Mouse (Mus musculus) adrenal gland, postnatal 36 days (tissue): ENCODE results near the gene Dclk2. TPM values are rescaled to one million over a fixed set of nuclear protein-coding genes. Genes with fewer than 3 reads are reported as not detected.

Source experiments
- DNase-seq, 2 experiments: peaks; one replicate each; pipeline ENCODE4 v3.0.0; 2021; ENCODE audit warnings: mixed read lengths in 1 of 2
- total RNA-seq, 2 experiments: library from RNA; stranded (reverse); gene quantifications; 2 replicates each; pipeline ENCODE4 v1.2.3; 2021

Gene Dclk2
- total RNA-seq, 2 experiments from 2014 or later = 5.9 to 6.1 TPM

DNA sequence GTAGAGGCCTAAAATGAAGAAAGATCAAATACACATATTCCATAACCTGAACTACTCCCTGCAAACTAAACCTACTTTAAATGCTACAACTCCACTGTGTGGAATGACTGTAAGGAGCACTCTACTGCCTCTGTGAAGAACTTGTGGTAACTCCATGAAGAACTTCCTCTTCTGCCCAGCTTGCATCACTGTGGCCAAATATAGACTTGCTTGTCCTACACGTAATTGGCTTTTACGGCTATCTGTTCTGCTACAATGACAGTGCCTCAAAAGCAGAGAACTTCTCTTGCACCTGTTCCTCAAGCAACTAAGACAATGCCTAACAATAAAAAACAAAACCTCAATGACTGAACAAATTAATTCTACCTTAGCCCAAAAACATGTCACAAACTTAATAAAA is 26.2 kb downstream of the Dclk2 start:
- no peak for DNase-seq

DNA sequence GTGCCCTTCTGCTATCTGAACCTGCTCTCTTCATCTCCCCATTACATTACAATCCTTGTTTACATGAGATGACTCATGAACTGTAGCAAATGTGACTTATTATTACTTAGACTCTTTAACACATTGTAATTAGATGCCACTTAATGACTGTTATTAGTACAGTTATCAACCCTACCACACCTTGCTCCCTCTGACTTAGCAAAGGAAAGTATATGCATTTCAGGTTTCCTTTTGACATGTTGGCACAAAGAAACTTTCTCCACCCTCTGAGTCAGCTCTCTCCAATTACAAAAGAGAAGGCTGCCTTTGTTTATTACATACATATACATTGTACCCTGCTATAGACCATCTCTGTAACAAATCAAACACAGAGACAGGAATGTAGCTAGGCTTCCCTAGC is 33.1 kb downstream of the Dclk2 start:
- no peak for DNase-seq

DNA sequence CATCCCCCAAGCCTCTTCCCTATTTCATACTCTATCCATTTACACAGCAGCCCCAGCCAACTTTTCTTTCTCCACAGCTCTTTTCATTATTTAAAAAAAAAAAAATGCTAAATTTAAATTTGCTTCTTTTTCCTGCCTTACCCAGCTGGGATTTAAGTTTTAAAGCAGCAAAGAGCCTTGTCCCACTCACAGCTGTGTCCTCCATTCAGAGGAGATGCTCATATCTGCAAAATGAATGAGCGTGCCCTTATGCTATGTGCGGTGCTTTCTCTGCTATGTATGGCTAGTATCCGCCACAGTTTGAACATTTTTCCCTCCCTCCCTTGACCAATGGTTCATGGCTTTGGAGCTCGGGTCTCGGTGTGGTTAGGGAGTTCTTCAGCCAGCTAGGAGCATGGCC is 35.5 kb downstream of the Dclk2 start:
- DNase-seq = no peak

DNA sequence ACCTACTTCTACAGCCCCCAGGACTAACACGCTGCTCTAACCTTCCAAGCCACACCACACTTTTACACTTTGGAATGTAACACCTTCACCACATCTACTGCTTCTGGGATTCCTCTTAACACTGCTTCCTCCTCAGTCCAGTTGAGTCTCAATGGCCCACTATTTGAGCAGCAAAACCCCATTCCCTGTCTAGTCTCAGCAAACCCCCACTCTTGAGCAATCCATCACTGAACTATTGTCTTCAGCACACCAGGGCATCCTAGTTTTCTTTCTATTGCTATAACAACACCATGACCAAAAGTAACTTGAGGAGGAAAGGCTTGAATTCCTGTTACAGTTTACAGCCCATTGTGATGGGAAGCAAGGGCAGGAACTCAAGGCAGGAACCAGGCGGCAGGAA is 36.2 kb downstream of the Dclk2 start:
- DNase-seq = no peak

DNA sequence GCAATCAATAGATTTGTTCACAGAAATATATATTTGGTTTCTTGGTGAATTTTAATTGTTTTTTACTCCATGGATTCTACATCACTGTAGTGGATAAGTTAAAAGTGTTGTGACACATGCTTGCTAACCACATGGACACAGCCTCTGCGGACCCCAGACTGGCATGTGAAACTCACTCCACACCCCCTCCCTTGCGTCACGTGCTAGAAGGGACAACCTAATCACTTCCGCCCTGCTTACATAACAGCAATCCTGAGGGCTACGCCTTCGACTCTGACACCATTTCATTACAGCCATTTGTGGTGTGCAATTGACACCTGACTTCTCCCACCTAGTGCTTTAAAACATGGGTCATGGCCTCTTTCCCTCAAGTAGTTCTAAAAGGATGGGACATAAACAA is 36.7 kb downstream of the Dclk2 start:
- DNase-seq = no peak

DNA sequence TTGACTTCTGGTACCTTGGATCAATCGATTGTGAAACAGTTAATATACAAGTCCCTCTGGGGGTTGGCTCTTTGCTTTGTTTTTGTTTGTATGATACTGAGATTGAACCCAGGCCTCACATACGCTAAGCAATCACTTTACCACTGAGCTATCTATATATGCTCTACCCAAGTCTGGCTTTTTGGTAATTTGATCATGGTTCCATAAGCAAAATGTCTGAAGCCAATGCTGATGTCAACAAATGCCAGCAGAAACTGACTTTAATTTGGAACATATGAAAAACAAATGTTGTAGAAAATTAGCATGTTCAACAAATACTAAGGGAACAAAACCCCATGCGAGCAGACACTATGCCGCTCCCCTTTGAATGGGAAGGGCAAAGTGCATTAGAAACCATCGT is 44.7 kb downstream of the Dclk2 start:
- DNase-seq = no peak

DNA sequence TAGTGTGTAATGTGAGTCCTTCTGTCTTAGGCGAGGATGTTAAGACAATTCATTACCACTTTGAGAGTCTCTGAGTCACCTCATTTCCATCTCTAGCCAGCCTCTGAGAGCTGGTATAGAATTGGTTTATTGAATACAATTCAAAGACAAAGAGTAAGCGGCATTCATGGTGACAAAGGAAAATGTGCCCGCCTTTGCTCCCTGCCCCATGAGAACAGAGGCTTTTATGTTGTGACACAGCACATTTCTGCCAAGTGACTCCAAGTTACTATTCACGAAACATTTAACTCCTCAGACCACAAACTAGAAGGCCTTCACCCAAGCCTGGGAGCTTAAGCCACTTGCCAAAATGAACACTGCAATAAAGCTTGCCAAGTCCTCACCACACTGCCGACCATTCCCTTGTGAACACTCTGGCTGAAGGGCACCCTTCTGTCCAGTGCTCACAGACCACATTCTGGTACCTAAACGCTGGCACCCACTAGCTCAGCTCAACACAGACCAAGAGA is 47.5 kb downstream of the Dclk2 start:
- DNase-seq = peak; percentile 5 to 12

DNA sequence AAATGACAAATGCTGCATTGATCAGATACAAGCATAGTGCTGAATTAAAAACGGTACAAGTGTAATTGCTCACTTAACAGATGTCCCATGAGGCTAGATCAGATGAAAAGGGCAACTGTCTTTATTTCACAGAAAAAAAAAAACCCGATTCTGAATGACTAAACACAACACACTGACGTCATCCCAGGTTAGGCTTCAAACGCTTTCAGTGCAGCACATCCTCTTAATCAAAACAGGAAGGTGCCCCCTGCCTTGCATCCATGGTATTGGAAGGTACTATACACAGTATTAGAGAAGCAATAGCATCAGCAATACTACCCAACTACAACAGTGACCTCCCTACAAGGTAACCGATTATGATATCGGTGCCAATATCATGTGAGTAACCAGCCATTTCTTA is 49.7 kb downstream of the Dclk2 start:
- DNase-seq = no peak

DNA sequence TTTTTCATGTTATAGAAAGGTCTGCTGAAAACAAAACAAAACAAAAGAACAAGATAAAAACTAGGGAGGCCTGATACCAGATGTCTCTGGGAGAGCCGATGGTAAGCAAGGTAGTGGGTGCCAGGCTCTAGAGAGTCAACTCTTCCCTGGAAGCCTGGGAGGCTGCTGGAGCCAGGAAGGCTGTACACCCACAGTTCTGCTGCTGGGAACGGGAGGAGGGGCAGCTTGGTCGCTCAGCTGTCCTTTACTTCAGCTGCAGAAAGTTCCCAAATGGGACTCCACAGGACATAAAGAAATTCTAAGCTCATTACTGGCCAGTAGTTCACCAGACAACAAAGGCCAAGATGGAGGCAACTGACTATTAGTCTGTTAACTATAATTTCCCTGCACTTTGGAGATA is 50.2 kb downstream of the Dclk2 start:
- DNase-seq = no peak

DNA sequence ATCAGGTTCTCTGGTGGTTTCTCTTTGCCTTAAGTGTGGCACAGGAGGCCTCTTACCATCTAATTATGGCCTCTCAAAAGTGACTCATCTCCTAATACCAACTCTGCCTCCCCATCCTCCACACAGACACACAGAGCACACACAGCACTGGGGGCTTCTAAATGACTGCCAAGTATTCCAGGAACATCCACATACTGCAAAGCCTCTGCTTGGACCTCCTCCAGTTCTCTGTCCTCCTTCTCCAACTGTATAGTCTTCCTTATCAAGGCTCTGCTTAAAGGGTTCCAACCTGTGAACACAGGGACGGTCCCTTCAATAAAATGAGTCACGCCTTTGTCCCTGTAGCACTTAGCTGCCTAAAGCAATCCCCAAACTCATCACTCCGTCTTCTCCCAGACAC is 51.9 kb downstream of the Dclk2 start:
- no peak for DNase-seq

DNA sequence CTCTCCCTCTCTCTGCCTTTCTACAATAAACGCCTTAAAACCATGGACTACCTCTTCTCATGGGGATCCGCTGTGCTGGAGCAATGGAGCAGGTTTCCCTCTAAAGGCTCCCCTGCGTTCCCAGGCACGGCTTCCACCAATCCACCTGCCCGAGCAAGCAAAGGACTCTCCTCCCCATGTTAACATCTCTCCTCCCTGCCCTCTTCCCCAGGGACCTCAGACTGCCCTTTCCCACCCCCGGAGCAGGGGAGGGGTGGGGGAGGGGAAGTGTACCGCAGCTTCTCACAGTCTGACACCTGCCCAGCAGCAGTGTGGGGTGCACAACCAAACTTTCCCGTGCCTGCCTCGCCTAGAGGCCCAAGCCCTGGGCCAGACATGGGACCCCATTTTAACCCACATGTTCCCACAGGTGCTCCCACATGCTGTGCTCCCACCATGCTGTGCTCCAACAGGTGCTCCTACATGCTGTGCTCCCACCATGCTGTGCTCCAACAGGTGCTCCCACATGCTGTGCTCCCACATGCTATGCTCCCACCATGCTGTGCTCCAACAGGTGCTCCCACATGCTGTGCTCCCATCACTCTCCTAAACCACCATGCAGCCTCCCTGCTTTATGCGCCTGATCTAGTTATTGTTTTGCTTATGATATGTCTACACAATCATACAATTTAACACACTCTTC is 57.2 kb downstream of the Dclk2 start:
- DNase-seq = no peak

DNA sequence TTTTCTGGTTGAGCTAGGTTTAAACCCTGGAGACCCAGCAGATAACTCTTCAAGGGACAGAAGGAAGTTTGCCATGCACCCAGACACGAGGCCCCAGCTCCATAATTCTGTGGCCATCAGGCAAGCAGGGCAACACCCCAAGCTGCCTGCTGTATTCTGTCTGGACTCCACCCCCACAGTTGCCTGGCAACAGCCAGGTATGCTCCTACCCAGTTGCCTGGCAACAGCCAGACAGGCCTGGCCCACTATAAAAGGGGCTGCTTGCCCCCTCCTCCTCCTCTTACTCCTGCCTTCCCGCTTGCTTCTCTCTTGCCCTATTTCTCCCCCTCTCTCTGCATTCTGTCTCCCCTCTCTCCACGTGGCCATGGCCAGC is 57.7 kb downstream of the Dclk2 start:
- DNase-seq = no peak

DNA sequence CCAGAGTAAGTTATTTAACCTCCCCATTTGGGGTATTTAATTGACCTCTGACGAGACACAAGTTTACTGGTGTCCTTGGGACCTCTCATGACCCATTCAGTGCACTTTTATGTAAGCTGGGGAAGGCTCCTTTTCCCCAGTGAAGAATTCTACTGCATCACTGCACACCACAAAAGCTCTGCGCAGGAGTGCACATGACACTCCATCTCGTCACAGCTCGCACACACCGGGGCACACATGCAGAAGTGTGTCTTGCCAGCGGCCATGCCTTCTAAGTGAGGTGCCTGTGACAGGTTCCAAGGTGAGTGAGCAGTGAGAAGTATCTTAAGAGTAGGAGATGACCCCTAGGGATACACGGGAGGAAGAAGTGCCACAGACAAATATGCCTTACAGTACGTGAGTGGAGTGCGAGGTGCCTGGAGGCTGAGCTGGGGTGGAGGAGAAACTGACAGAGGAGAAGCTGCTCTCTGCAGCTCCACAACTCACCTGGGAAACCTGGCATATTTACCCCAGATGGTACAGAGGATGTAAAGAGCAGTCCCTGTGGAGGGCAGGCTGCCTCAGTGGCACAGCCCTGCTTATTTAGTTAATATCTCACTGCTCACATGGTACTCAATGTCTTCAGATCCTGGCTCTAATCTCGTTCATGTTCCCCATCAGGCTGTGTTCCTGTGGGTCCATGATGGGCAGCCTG is 58.3 kb downstream of the Dclk2 start:
- DNase-seq = no peak

DNA sequence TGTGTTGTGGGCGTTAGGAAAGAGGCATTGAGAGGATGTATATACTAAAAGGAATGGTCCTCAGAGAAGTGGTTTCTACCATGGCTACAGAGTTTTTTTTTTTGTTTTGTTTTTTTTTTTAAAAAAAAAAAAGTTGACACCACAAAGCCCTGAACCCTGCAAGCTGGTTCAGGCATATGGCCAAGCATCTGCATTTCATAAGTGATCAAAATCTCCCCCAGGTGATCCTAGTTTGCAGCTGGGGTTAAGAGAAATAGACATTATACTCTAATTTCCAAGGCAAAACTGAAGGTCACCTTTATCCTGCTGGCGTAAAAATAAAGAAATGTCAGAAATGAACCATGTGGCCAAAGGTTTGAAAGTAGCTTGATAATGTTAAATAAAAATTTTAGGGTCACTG is 60.9 kb downstream of the Dclk2 start:
- DNase-seq = no peak

DNA sequence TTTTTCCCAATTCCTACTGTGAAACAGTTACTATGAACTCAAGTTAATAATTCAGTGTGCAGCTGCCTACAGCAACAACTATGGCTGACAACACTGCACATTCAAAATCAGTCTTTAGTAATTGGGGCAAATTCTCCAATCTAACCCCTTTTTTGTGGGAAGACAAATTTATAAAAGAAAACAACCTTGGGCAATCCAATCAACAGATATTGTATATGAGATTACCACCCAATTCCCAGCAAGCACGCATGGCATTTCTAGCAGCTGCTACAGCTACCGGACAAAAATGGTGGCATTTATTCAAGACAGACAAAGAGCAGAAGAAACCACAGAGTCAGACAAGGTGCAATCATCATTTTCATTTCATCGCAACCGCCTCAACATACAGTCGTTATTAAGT is 62.0 kb downstream of the Dclk2 start:
- no peak for DNase-seq

DNA sequence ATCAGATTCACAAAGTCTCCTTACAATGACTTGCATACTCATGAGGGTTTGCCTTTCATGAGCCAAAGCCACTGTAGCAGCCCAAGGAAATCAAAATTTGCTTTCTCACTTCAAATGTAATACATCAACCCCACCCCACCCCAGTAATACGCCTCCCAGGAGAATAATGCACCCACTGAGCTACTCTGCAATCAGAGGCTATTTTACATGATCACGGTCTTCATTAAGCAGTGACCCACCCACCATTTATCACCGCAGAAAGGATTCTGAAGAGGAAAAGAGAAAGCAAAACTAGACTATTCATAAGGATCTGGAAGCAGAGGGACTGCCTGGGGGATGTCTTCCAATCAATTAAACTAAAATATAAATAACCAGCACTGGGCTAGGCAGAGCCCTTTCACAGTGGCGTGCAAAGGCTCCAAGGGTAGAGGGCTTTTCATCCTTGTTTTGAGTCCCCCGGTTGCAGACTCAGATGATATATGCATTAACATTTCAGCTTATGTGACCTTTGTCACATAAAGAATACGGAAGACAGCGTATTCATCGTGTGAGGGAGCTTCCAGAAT is 62.7 kb downstream of the Dclk2 start:
- no peak for DNase-seq

DNA sequence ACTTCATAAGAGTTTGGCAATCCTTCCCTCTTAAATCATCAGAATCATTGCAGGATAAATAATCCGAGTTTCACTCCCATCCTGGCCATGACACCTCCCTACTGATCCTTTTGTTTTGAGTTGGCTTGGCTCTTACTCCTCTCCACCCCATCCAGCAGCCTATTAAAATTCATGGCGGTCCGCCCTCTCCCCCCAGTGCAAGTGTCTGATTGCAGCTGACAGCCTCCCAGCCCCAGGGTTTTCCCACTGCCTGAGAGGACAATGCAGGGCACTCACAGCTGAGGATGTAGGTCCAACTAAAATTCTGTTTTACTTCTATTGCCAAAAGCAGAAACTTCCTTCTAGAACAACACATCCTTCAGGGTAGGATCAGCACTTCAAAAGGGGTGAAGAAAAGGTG is 67.8 kb downstream of the Dclk2 start:
- DNase-seq = no peak

DNA sequence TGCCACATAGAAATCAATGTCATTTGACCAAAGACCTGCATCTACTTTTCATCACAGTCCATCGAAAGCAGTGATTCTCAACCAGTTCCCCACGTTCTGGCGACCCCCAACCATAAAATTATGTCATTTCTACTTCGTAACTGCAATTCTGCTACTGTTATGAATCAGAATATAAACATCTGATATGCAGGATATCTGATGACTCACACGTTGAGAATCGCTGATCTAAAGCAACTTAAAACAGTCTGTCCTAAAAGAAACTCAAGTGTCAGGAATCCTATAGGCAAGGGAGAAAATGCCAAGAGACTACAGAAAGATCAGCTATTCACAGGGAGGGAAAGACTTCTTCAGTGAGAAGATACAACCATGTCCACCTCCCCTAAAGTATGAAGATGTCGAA is 69.5 kb downstream of the Dclk2 start:
- DNase-seq = no peak

DNA sequence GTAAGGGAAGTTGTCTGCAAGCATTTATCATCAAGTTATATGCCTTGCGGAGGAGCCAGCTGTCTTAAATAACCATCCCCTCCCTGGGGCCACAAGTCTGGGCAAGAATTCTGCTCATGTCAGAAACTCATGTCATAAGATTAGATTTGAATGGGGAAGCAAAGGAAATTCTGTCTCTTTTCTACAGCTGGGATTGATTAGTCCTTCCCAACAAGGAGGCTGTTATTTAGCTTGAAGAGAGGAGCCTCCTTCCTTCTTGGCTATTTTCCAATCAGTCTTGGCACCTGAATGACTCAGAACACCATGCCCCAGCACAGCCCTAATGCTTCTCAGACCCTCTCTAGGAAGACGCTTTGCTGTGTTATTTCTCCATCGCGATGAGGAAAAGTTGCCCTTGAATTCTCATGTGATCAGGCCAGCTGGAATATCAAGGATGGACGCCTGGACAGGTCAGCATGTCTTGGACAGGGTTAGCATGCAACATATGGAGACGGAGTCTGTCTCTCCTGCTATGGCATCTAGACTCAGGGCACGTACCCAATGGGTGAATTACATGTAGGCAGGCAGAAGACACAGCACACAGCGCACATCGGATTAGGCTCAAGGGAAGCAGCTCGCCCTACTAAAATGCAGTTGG is 70.1 kb downstream of the Dclk2 start:
- no peak for DNase-seq

DNA sequence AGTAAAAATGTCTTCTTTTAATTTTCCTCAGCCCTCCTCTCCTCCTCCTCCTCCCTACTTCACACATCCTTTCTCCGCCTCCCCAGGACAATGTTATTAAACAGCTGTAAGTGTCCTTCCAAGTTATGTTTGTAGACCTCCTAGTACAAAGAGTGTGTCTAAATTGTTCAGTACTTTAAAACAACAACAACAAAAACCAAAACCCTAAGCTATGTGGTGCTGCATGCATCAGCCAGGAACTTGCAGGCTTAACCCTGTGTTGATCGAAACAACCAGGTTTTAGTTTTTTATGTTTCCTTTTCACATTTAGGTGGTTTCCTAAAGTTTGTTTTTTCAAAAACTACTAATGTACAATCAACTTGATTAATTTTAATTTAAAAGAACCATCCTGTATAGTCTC is 71.3 kb downstream of the Dclk2 start:
- DNase-seq = no peak

DNA sequence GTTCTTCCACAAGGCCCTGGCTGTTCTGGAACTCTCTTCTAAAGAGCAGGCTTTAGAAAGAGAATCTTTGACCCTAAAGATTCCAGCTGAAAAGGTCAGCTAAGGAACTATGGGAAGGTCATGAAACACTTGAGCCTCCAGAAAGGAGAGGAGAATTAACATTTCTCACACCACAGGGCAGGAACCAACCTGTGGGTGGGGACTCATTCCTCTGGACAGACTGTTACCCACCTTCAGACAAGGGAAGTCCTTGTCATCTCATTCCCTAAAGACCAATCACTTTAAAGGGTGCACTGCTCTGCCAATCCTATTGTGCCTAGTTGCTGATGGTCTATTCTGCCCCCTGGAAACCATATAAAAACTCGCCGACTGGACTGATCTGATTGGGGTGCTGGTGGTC is 73.1 kb downstream of the Dclk2 start:
- no peak for DNase-seq

DNA sequence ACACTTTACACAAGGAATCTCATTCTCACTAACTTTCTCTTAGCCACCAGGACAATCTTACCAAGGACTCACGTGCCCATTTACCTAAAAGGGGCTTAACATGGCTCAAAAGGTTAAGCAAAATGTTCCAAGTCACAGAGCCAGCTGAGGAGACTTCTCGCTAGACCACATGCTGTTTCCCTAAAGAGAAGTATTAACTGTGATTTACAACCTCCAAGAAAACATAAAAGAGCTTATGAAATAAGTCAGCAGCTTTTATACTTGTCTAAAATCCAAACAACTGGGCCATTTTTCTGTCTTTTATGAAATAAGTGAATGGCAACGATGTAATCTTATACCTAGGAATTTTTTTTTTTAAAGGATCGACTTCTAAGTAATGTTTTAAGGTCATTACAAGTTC is 74.6 kb downstream of the Dclk2 start:
- no peak for DNase-seq

DNA sequence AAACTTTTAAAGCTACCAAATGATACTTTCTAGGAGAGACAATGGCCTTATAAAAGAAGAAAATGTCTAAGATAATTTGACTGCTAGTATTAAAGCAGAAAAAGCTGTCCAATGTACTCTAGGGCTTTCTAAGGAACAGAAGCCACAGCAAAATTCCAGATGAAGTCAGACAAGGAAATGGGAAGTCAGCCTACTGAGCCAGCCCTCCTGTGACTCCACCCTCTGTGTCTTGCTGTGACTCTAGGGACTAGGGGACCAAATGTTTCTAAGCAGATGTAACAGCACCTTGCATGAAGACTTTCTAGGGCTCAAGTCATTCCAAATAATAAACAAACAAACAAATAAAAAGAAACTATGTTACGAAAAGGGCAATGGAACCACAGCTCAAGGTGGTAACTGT is 75.1 kb downstream of the Dclk2 start:
- no peak for DNase-seq
